Mouse (Mus musculus) liver, adult 2 months (tissue): ENCODE measurements around the gene Exoc7. TPM values are rescaled to one million over a fixed set of nuclear protein-coding genes. Genes with fewer than 3 reads are reported as not detected.

Source experiments
- DNase-seq: peaks from one replicate; pipeline ENCODE4 v3.0.0-alpha.2; 2011; ENCODE audit warnings: low read depth, low spot score; ENCODE audit errors: extremely low read depth
- H3K27ac ChIP-seq: fragments of 200-500 bp; replicated peaks from 2 replicates; pipeline ENCODE4 v1.5.1; 2012; ENCODE audit warnings: low read depth, mild to moderate bottlenecking, control low read depth, inconsistent platforms, low read length; ENCODE audit not compliant: insufficient read depth
- H3K27me3 ChIP-seq: fragments of 200-500 bp; 2 replicates; pipeline ENCODE4 v1.6.1; 2012; ENCODE audit warnings: mild to moderate bottlenecking, moderate library complexity, low read length, inconsistent platforms; ENCODE audit not compliant: control insufficient read depth, insufficient read depth
- H3K36me3 ChIP-seq: fragments of 200-500 bp; 2 replicates; pipeline ENCODE4 v1.6.1; 2012; ENCODE audit warnings: low read length, inconsistent platforms; ENCODE audit not compliant: control insufficient read depth, insufficient read depth
- H3K4me1 ChIP-seq: fragments of 200-500 bp; 2 replicates; pipeline ENCODE4 v1.6.1; 2011; ENCODE audit warnings: low read length; ENCODE audit not compliant: control insufficient read depth, insufficient read depth
- H3K4me3 ChIP-seq: fragments of 200-500 bp; 2 replicates; pipeline ENCODE4 v1.5.1; 2011; ENCODE audit warnings: low read depth, mild to moderate bottlenecking, control low read depth, low read length, moderate library complexity; ENCODE audit not compliant: insufficient read depth
- H3K79me2 ChIP-seq: fragments of 200-500 bp; 2 replicates; pipeline ENCODE4 v1.6.1; 2012; ENCODE audit warnings: inconsistent platforms, mild to moderate bottlenecking, low read length, moderate library complexity; ENCODE audit not compliant: control insufficient read depth, insufficient read depth
- H3K9ac ChIP-seq: fragments of 200-500 bp; 2 replicates; pipeline ENCODE4 v1.6.1; 2012; ENCODE audit warnings: low read depth, mild to moderate bottlenecking, control low read depth, inconsistent platforms, low read length
- CTCF ChIP-seq: fragments of 200-500 bp; IDR thresholded peaks from 2 replicates; pipeline ENCODE4 v1.5.1; 2011; ENCODE audit warnings: low read depth, low read length, control low read depth
- POLR2A ChIP-seq: fragments of 200-500 bp; IDR thresholded peaks from 2 replicates; pipeline ENCODE4 v1.6.1; 2011; ENCODE audit warnings: low read length, control low read depth; ENCODE audit not compliant: insufficient read depth; ENCODE audit errors: extremely low read depth
- WGBS: fragments of 180-500 bp; shearing (Covaris S2); methylation state at CpG from one replicate; pipeline ENCODE4 v1.1.7; 2018; 5-methylcytosine and 5-hydroxymethylcytosine counted together
- polyA plus RNA-seq: library from polyadenylated mRNA; depleted of rRNA; stranded (reverse); fragments of >200 nt; gene quantifications from 2 replicates; pipeline ENCODE4 v1.2.3, GENCODE M21; 2012
- total RNA-seq: library from RNA; depleted of rRNA; stranded (reverse); fragments of >200 nt; gene quantifications from 2 replicates; pipeline ENCODE4 v1.2.3, GENCODE M21; 2014

Gene Exoc7
- total and polyA plus RNA-seq, 2 experiments, result 15.9 to 19.5 TPM

GRCm38 (mm10) chr11:116253076-116253600, 53.9 kb downstream of the Exoc7 start:
- Histone ChIP-seq H3K27me3 (no peaks in the 10 kb centered on the region), H3K79me2 (no peaks in the 10 kb centered on the region), H3K4me1 (no peaks in the 10 kb centered on the region), H3K27ac (no peak overlapping the region), H3K9ac (no peak overlapping the region), H3K4me3 (no peak overlapping the region), H3K36me3 (peaks cover 50% of the 10 kb centered on the region; the same call in 1 of the 2 replicates)
- no peak for DNase-seq
- 94% methylated on average over 3 of the region's 3 CpGs for WGBS
- no peak for TF ChIP-seq POLR2A
- TF ChIP-seq CTCF, result no peak

GRCm38 (mm10) chr11:116250898-116251297, 56.1 kb downstream of the Exoc7 start:
- no peak for DNase-seq
- H3K9ac ChIP-seq, result no peak overlapping the region
- no peak overlapping the region for H3K27ac ChIP-seq
- H3K4me3 ChIP-seq, result no peak overlapping the region
- H3K36me3 ChIP-seq, result peaks cover 64% of the 10 kb centered on the region; the same call in 1 of the 2 replicates
- no peaks in the 10 kb centered on the region for H3K79me2 ChIP-seq
- TF ChIP-seq CTCF (no peak), POLR2A (no peak)
- no peaks in the 10 kb centered on the region for H3K27me3 ChIP-seq
- H3K4me1 ChIP-seq, result no peaks in the 10 kb centered on the region
- 96% methylated on average over 8 of the region's 8 CpGs for WGBS

- Histone ChIP-seq H3K36me3 (peaks cover 61% of the 10 kb centered on the region; the same call in 1 of the 2 replicates), H3K27me3 (no peaks in the 10 kb centered on the region), H3K4me1 (no peaks in the 10 kb centered on the region), H3K79me2 (no peaks in the 10 kb centered on the region), H3K4me3 (no peak overlapping the region), H3K27ac (no peak overlapping the region), H3K9ac (no peak overlapping the region)
- DNase-seq, result no peak
- 92% methylated on average over 14 of the region's 14 CpGs for WGBS
- no peak for TF ChIP-seq CTCF
- no peak for TF ChIP-seq POLR2A
Measured at GRCm38 (mm10) chr11:116247502-116248222, 59.4 kb downstream of the Exoc7 start.

GRCm38 (mm10) chr11:116245616-116246015, 61.4 kb downstream of the Exoc7 start:
- DNase-seq, result no peak
- H3K36me3 ChIP-seq, result peaks cover 47% of the 10 kb centered on the region; the same call in 1 of the 2 replicates
- 72% methylated on average over 6 of the region's 6 CpGs for WGBS

GRCm38 (mm10) chr11:116244580-116244979, 62.5 kb downstream of the Exoc7 start:
- H3K36me3 ChIP-seq, result peaks cover 39% of the 10 kb centered on the region; the same call in 1 of the 2 replicates
- H3K27me3 ChIP-seq, result no peaks in the 10 kb centered on the region
- no peaks in the 10 kb centered on the region for H3K4me1 ChIP-seq
- H3K4me3 ChIP-seq, result no peak overlapping the region
- H3K79me2 ChIP-seq, result no peaks in the 10 kb centered on the region
- DNase-seq, result no peak
- 87% methylated on average over 8 of the region's 8 CpGs for WGBS
- TF ChIP-seq POLR2A (no peak), CTCF (no peak)
- no peak overlapping the region for H3K27ac ChIP-seq
- H3K9ac ChIP-seq, result no peak overlapping the region

More at GRCm38 (mm10) chr11:116245616-116246015, 61.4 kb downstream of the Exoc7 start:
- Histone ChIP-seq H3K9ac (no peak overlapping the region), H3K79me2 (no peaks in the 10 kb centered on the region), H3K27me3 (no peaks in the 10 kb centered on the region), H3K27ac (no peak overlapping the region), H3K4me3 (no peak overlapping the region), H3K4me1 (no peaks in the 10 kb centered on the region)
- TF ChIP-seq CTCF (no peak), POLR2A (no peak)

GRCm38 (mm10) chr11:116241744-116242235, 65.2 kb downstream of the Exoc7 start:
- no peaks in the 10 kb centered on the region for H3K79me2 ChIP-seq
- H3K27ac ChIP-seq, result no peak overlapping the region
- H3K4me1 ChIP-seq, result no peaks in the 10 kb centered on the region
- H3K27me3 ChIP-seq, result no peaks in the 10 kb centered on the region
- no peak overlapping the region for H3K4me3 ChIP-seq
- TF ChIP-seq CTCF, result no peak
- no peak for DNase-seq
- peaks cover 15% of the 10 kb centered on the region; the same call in 1 of the 2 replicates for H3K36me3 ChIP-seq
- WGBS, result 71% methylated on average over 12 of the region's 12 CpGs
- H3K9ac ChIP-seq, result no peak overlapping the region
